Mouse (Mus musculus) c-Kit-positive CD71-negative TER-119-negative erythroid progenitor cells, embryonic 14.5 days (primary cell): ENCODE data around the gene Ufsp2.

Experiments used
- DNase-seq: peaks from one replicate; pipeline ENCODE4 v3.0.0-alpha.2; 2013; ENCODE audit warnings: low read depth

Gene Ufsp2

DNA sequence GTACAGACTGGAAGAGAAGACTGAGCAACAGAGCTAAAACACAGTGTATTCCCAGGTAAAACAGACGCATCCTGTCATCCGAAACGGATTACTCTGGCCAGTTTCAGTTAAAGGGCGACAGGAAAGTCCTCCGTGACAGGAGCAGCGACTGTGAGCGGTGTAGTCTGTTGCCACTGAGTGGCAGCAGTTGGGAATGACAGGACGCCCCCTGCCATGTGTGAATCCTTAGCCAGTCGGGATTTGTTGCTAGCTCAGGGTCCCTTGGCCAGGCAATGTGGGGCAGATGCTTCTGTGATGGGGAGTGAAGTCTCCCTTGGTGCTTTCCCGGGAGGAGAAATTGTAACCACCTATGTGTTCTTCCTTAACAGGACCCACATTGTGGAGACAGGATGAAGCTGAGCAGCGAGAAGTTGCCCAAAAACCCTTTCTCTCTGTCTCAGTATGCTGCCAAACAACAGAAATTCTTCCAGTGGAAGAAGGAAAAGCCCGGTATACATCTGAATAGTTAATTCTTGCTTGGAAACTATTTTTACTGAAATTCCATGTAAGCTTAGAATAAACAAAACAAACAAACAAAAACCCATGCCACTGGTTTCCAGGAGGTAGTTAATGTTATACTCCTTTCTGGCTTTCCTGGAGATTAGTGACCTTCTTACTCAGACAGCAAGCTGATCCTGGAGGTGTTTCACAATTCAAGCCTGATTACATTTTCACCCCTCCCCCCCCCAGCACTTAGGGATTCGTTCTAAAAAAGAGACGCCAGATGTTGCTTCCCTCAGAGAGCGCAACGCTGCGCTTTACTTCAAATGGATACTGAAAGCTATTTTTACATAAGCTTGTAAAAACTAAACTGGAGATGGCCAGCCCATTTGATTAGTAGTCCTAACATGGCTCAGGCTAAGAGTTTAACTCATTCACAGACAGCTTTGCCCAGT is 35.7 kb downstream of the Ufsp2 start:
- no peak for DNase-seq

DNA sequence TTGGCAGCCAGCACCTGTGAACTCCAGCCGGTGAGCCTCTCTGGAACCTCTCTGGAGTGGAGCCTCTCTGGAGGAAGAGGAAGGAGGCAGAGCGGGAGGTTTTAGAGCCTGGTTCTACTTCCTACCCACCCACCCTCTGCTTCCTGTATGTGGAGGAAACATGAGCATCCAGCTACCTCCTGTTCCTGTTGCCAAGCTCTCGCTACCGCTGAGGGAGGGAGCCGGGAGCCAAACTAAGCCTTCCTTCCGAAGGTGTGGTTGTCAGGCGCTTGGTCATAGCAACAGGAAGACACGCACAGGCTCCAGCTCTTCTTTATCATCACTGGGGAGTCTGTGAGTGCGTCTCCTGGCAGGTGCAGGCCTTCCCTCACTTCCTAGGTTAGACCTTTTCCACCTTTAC is 46.9 kb downstream of the Ufsp2 start:
- no peak for DNase-seq

GRCm38 (mm10) chr8:46022758-46023157 is 47.4 kb downstream of the Ufsp2 start:
- DNase-seq = no peak

- DNase-seq = no peak
These were observed 49.1 kb downstream of the Ufsp2 start for GRCm38 (mm10) chr8:46024392-46024791.

- no peak for DNase-seq
These were observed 60.9 kb downstream of the Ufsp2 start for GRCm38 (mm10) chr8:46036217-46036616.

DNA sequence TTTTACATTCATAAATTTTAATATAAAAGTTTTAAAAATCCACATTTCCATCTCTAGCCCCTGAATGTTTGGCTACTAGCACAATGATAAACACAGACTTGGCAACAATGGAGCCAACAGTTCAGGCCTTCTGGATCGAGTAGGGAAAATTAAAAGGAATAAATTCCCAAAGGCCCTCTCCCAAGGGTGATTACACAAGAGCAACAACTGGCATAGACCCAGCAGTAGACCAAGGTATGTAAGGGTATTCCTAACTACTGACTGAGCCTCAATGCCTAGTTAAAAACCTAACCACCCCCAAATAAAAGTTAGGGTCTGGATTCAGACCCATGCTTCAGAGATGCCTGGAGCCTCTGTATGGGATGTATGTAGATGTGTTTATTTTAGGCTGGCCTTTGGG is 64.3 kb downstream of the Ufsp2 start:
- DNase-seq = no peak

DNA sequence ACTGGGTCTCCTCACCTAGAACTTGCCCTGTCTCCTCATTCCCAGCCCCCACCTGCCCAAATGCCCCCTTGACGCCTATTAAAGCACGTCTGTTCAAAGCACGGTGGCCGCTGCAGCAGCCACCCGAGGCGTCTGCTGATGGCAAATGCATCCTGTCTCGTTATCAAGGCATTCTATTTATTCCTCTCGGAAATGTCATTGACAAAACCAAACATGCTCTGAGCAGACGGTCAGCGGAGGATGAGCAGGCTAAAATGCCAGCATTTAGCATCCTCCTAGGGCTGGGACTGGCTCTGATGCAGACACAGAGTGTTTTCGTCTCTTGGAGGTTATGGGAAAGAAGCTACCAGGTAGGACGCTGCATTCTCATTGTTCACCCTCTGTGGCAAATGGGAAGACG is 64.9 kb downstream of the Ufsp2 start:
- DNase-seq = no peak
